Mouse (Mus musculus) MEL (cell line): ENCODE measurements at regions not wholly inside any gene's neighbourhood (a gene's known extent, or its start where the extent isn't known, plus 50 kb on each side); places are given as distances from the start of the nearest gene placed in this dataset.

Source experiments
- DNase-seq: peaks from one replicate; pipeline ENCODE4 v3.0.0; 2011; ENCODE audit warnings: low read depth, low spot score
- H3K27ac ChIP-seq: 2 replicates; pipeline ENCODE4 v1.5.1; 2012; ENCODE audit warnings: low read depth, mild to moderate bottlenecking, control low read depth, low read length, moderate library complexity; ENCODE audit not compliant: control insufficient read depth
- H3K27me3 ChIP-seq, 2 experiments: fragments of 150-350 bp in 1 of 2; sonication (generic) in 1 of 2; 2 replicates each; pipeline ENCODE4 v1.6.1; 2012; ENCODE audit warnings: low read length in 2 of 2, mild to moderate bottlenecking in 2 of 2, improper control_type of control experiment in 1 of 2, moderate library complexity in 1 of 2; ENCODE audit not compliant: insufficient read depth in 2 of 2, control insufficient read depth in 1 of 2
- H3K36me3 ChIP-seq, 2 experiments: 2 replicates each; pipeline ENCODE4 v1.6.1; 2012 to 2014; ENCODE audit warnings: low read length in 2 of 2, improper control_type of control experiment in 1 of 2, inconsistent platforms in 1 of 2, mild to moderate bottlenecking in 1 of 2; ENCODE audit not compliant: insufficient read depth in 2 of 2, control insufficient read depth in 1 of 2
- H3K4me1 ChIP-seq, 2 experiments: fragments of 150-350 bp in 1 of 2; sonication (generic) in 1 of 2; 2 replicates each; pipeline ENCODE4 v1.6.1; 2012; ENCODE audit warnings: low read length in 2 of 2, improper control_type of control experiment in 1 of 2, mild to moderate bottlenecking in 1 of 2; ENCODE audit not compliant: insufficient read depth in 2 of 2, control insufficient read depth in 1 of 2
- H3K4me3 ChIP-seq, 2 experiments: fragments of 150-350 bp in 1 of 2; sonication (generic) in 1 of 2; 2 replicates each; pipeline ENCODE4 v1.5.1; 2012; ENCODE audit warnings: low read depth in 2 of 2, low read length in 2 of 2, mild to moderate bottlenecking in 2 of 2, moderate library complexity in 2 of 2, control low read depth in 1 of 2, improper control_type of control experiment in 1 of 2; ENCODE audit not compliant: control insufficient read depth in 1 of 2, insufficient read depth in 1 of 2
- H3K79me2 ChIP-seq: 2 replicates; pipeline ENCODE4 v1.6.1; 2012; ENCODE audit warnings: mild to moderate bottlenecking, low read length, moderate library complexity; ENCODE audit not compliant: control insufficient read depth, poor library complexity, insufficient read depth
- H3K9ac ChIP-seq: 2 replicates; pipeline ENCODE4 v1.6.1; 2012; ENCODE audit warnings: low read depth, mild to moderate bottlenecking, control low read depth, low read length, moderate library complexity; ENCODE audit not compliant: control insufficient read depth, poor library complexity, severe bottlenecking
- H3K9me3 ChIP-seq: fragments of 150-350 bp; sonication (generic); replicated peaks from 2 replicates; pipeline ENCODE4 v1.6.1; 2012; ENCODE audit warnings: mild to moderate bottlenecking, low read length, improper control_type of control experiment, moderate library complexity; ENCODE audit not compliant: insufficient read depth
- BHLHE40 ChIP-seq: IDR thresholded peaks from 2 replicates; pipeline ENCODE4 v1.6.1; 2012; ENCODE audit warnings: low read depth, mild to moderate bottlenecking, inconsistent platforms, low read length, improper control_type of control experiment, borderline replicate concordance
- CTCF ChIP-seq, 3 experiments: IDR thresholded peaks in 2 of 3; conservative IDR thresholded peaks in 1 of 3; 2 replicates each; pipeline ENCODE4 v1.5.1; 2011 to 2012; ENCODE audit warnings: low read length in 3 of 3, low read depth in 2 of 3, mild to moderate bottlenecking in 2 of 3, improper control_type of control experiment in 1 of 3, inconsistent platforms in 1 of 3, mixed read lengths in 1 of 3, moderate library complexity in 1 of 3; ENCODE audit not compliant: control insufficient read depth in 1 of 3, insufficient read depth in 1 of 3, poor library complexity in 1 of 3, severe bottlenecking in 1 of 3
- ETS1 ChIP-seq: IDR thresholded peaks from 2 replicates; pipeline ENCODE4 v1.6.1; 2012; ENCODE audit warnings: low read depth, mild to moderate bottlenecking, inconsistent platforms, low read length, improper control_type of control experiment, moderate library complexity
- GATA1 ChIP-seq: IDR thresholded peaks from 2 replicates; pipeline ENCODE4 v1.6.1; 2011; ENCODE audit warnings: low read depth, low read length, improper control_type of control experiment
- JUND ChIP-seq: IDR thresholded peaks from 2 replicates; pipeline ENCODE4 v1.6.1; 2011; ENCODE audit warnings: low read depth, mild to moderate bottlenecking, improper control_type of control experiment, low read length
- KAT2A ChIP-seq: conservative IDR thresholded peaks from 2 replicates; pipeline ENCODE4 v1.6.1; 2012; ENCODE audit warnings: low read depth, low read length, improper control_type of control experiment, inconsistent platforms
- MAX ChIP-seq: IDR thresholded peaks from 2 replicates; pipeline ENCODE4 v1.6.1; 2011; ENCODE audit warnings: low read length, improper control_type of control experiment
- MAZ ChIP-seq: IDR thresholded peaks from 2 replicates; pipeline ENCODE4 v1.6.1; 2012; ENCODE audit warnings: low read depth, mild to moderate bottlenecking, inconsistent platforms, low read length, improper control_type of control experiment
- MEF2A ChIP-seq: IDR thresholded peaks from 2 replicates; pipeline ENCODE4 v1.6.1; 2014; ENCODE audit warnings: low read depth, mild to moderate bottlenecking, inconsistent platforms, low read length, improper control_type of control experiment; ENCODE audit not compliant: poor library complexity, insufficient replicate concordance, severe bottlenecking; ENCODE audit errors: extremely low read depth
- MXI1 ChIP-seq: IDR thresholded peaks from 2 replicates; pipeline ENCODE4 v1.6.1; 2011; ENCODE audit warnings: mild to moderate bottlenecking, low read depth, low read length, improper control_type of control experiment
- MYC ChIP-seq: IDR thresholded peaks from 2 replicates; pipeline ENCODE4 v1.6.1; 2011; ENCODE audit warnings: low read depth, mild to moderate bottlenecking, low read length, improper control_type of control experiment, moderate library complexity
- NRF1 ChIP-seq: IDR thresholded peaks from 2 replicates; pipeline ENCODE4 v1.6.1; 2014; ENCODE audit warnings: low read depth, mild to moderate bottlenecking, inconsistent platforms, low read length, improper control_type of control experiment, moderate library complexity; ENCODE audit not compliant: poor library complexity, insufficient read depth, severe bottlenecking
- SIN3A ChIP-seq: IDR thresholded peaks from 2 replicates; pipeline ENCODE4 v1.6.1; 2012; ENCODE audit warnings: low read length, improper control_type of control experiment, inconsistent platforms
- SMC3 ChIP-seq: IDR thresholded peaks from 2 replicates; pipeline ENCODE4 v1.6.1; 2011; ENCODE audit warnings: low read depth, low read length, improper control_type of control experiment
- TCF12 ChIP-seq: IDR thresholded peaks from 2 replicates; pipeline ENCODE4 v1.6.1; 2014; ENCODE audit warnings: low read depth, mild to moderate bottlenecking, inconsistent platforms, low read length, improper control_type of control experiment, moderate library complexity
- UBTF ChIP-seq: IDR thresholded peaks from 2 replicates; pipeline ENCODE4 v1.6.1; 2012; ENCODE audit warnings: low read depth, mild to moderate bottlenecking, inconsistent platforms, low read length, improper control_type of control experiment, moderate library complexity, borderline replicate concordance; ENCODE audit not compliant: insufficient read depth
- USF1 ChIP-seq: IDR thresholded peaks from 2 replicates; pipeline ENCODE4 v1.6.1; 2014; ENCODE audit warnings: low read depth, mild to moderate bottlenecking, inconsistent platforms, low read length, improper control_type of control experiment, moderate library complexity
- USF2 ChIP-seq, 2 experiments: IDR thresholded peaks; 2 replicates each; pipeline ENCODE4 v1.6.1; 2011 to 2012; ENCODE audit warnings: improper control_type of control experiment in 2 of 2, low read length in 2 of 2, borderline replicate concordance in 1 of 2, inconsistent platforms in 1 of 2, low read depth in 1 of 2, mild to moderate bottlenecking in 1 of 2; ENCODE audit not compliant: insufficient read depth in 1 of 2
- ZKSCAN1 ChIP-seq: IDR thresholded peaks from 2 replicates; pipeline ENCODE4 v1.6.1; 2012; ENCODE audit warnings: low read depth, mild to moderate bottlenecking, inconsistent platforms, low read length, improper control_type of control experiment, moderate library complexity
- ZNF384 ChIP-seq: IDR thresholded peaks from 2 replicates; pipeline ENCODE4 v1.6.1; 2012; ENCODE audit warnings: low read depth, mild to moderate bottlenecking, inconsistent platforms, low read length, improper control_type of control experiment

GRCm38 (mm10) chr1:90409236-90409635 lies 193.5 kb upstream of the Cops8 start:
- no peaks in the 10 kb centered on the region for H3K36me3 ChIP-seq
- no peak for TF ChIP-seq ETS1
- TF ChIP-seq BHLHE40: no peak
- TF ChIP-seq GATA1: no peak
- TF ChIP-seq USF1: no peak
- TF ChIP-seq JUND: no peak
- TF ChIP-seq ZKSCAN1: no peak
- no peak for TF ChIP-seq NRF1
- TF ChIP-seq SIN3A: no peak
- no peak for TF ChIP-seq MXI1
- no peak for TF ChIP-seq KAT2A
- TF ChIP-seq MYC: no peak
- TF ChIP-seq, all 39 proteins: peak for 0
- Histone ChIP-seq H3K4me3 (no peak overlapping the region), H3K4me1 (no peaks in the 10 kb centered on the region), H3K9me3 (no peaks in the 10 kb centered on the region), H3K9ac (no peak overlapping the region), H3K79me2 (no peaks in the 10 kb centered on the region), H3K27me3 (no peaks in the 10 kb centered on the region), H3K27ac (no peak overlapping the region)
- no peak for DNase-seq

DNA sequence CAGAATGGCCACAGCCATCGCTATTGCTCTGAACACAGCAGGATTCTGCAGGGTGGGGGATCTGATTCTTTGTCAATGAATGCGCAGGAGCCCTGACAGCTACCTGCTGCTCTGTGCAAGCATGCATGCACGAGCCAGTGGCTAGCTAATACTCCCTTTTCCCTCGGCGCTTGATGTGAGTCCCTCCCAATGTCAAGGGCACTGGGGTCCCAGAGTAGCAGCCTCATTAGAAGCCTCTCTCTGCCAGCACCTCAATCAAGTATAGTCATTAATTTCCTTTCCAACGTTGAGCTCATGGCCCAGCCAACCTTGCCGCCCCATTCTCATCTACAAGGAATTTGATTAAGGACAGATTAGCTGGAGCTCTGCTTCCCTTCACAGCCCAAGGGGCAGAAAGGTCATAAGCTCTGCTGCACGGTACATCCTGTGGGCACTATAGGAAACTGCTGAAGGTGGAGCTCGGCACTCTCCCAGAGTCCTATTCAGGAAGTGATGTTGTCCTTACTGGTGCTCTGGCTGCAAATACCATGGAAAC lies 190.2 kb upstream of the Cops8 start:
- no peaks in the 10 kb centered on the region for H3K79me2 ChIP-seq
- H3K27me3 ChIP-seq: no peaks in the 10 kb centered on the region
- no peaks in the 10 kb centered on the region for H3K36me3 ChIP-seq
- no peak overlapping the region for H3K9ac ChIP-seq
- TF ChIP-seq CTCF (IDR thresholded peaks at IDR 0.05 in 2 of 3, conservative IDR thresholded peaks at IDR 0.05 in 1 of 3; ENCODE audit: control insufficient read depth in 1 of 3, insufficient read depth in 1 of 3, low read depth in 2 of 3, low read length in 3 of 3, poor library complexity in 1 of 3, severe bottlenecking in 1 of 3) (no peak), ETS1 (no peak), SMC3 (no peak), MEF2A (no peak), MYC (no peak), KAT2A (no peak), MAX (no peak), UBTF (no peak), MAZ (no peak), TCF12 (no peak), USF2 (IDR thresholded peaks at IDR 0.05; ENCODE audit: borderline replicate concordance in 1 of 2, insufficient read depth in 1 of 2, low read depth in 1 of 2, low read length in 2 of 2) (no peak), ZNF384 (no peak), ZKSCAN1 (no peak)
- H3K4me1 ChIP-seq: no peaks in the 10 kb centered on the region
- H3K9me3 ChIP-seq: no peaks in the 10 kb centered on the region
- H3K27ac ChIP-seq: no peak overlapping the region
- no peak for DNase-seq
- H3K4me3 ChIP-seq: no peak overlapping the region
